Mouse (Mus musculus): ENCODE data around the gene Fitm1. TPM values are rescaled to one million over a fixed set of nuclear protein-coding genes. Genes with fewer than 3 reads are reported as not detected.
A peak's percentile ranks its signal among the peaks of the same experiment; 100 is the strongest.

Gene Fitm1
- polyA plus RNA-seq, 1 experiment from 2014 or later: 0.58 TPM

DNA sequence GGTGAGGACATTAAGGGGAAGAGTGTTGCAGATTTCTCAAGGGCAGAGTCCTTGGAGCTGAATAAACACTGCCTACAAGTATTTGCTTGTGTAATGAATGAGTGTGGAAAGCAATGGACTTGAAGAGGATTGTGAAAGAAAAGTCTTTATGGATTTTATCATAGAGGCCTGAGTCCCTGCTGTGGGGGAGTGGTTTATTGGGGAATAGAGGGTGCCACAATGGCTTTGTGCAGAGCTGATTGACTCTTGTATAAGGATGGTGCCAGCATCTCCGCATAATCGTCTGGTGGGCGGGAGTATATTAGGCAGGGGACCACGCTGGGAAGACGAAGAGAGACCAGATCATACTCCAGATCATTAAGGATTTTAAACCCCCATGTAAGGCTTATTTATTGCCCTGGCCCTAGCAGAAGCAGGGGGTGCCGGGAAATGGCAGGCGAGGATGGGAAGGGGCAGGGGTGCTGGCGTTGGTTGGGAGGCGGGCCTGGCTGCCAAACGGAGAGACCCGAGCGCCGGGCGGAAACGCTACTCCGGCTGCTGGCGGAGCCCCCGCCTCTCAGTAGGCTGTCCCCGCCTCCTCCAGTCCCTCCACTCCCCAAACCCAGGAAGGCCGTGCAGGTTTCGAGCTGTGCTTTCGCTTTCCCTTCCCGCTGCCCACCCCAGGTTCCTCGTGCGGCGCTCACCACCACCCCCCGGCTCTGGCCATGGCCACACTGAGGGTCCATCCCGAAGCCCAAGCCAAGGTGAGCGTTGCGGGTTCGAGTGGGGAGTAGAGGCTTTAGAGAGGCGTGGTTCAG, 2.7 kb downstream of the Fitm1 start, which contains the start of gene Psme1:
TSS of gene Psme1 (plus strand) at position 253 of the 797 bp plus-strand sequence.
- Histone ChIP-seq H3K9me3 (ENCODE audit: control insufficient read depth, low read length) (no peaks in the 10 kb centered on the region), H3K4me3 (ENCODE audit: low read depth, low read length) (peak within 1 kb of the TSS; percentile 54), H3K27ac (ENCODE audit: low read depth, low read length) (peak within 1 kb of the TSS; percentile 91), H3K4me1 (ENCODE audit: control insufficient read depth, insufficient read depth, low read length) (peaks cover 3% of the 10 kb centered on the region; the same call in 1 of the 2 replicates), H3K9ac (replicated peaks; ENCODE audit: low read depth, low read length) (peak within 1 kb of the TSS; percentile 86), H3K4me2 (ENCODE audit: low read depth, low read length) (peak within 1 kb of the TSS; percentile 87), H3K27me3 (ENCODE audit: control insufficient read depth, insufficient read depth, low read length) (no peaks in the 10 kb centered on the region), H3K36me3 (ENCODE audit: control insufficient read depth, insufficient read depth, low read length) (peaks cover 7% of the 10 kb centered on the region; the same call in 1 of the 2 replicates)
- 0% methylated on average over 21 of the region's 32 CpGs for WGBS
- ATAC-seq (ENCODE audit: low read depth): peak; percentile 94

DNA sequence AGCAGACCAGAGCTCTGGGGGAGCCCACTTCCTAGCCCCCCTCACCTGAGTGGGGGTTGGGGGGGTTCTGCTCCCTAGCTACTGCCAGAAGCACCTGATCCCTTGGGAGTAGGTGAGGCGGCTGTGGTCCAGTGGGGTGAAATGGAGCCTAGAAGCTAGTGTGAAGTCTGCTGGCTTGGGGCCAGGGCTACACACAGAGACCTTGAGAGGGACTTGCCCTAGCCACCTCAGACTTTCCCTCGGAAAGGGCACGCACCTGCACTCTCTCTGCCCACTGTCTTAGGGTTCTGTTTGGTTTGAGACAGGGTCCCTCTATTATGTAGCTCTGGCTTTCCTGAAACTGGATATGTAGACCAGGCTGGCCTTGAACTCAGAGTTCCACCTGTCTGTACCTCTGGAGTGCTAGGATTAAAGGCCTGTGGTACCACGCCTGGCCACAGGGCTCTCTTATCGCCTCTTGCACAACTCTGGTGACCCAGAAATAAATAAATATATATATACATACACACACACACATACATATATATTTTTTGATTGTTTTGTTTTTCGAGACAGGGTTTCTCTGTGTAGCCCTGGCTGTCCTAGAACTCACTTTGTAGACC, 3.4 kb downstream of the Fitm1 start:
- peak overlapping the region; percentile 91 for H3K27ac ChIP-seq (ENCODE audit: low read depth, low read length)
- ATAC-seq (ENCODE audit: low read depth): no peak; the same call in 1 of the 2 replicates
- WGBS: 35% methylated on average over 6 of the region's 6 CpGs
- peak overlapping the region; percentile 54 for H3K4me3 ChIP-seq (ENCODE audit: low read depth, low read length)
- no peaks in the 10 kb centered on the region for H3K9me3 ChIP-seq (ENCODE audit: control insufficient read depth, low read length)
- H3K36me3 ChIP-seq (ENCODE audit: control insufficient read depth, insufficient read depth, low read length): peaks cover 7% of the 10 kb centered on the region; the same call in 1 of the 2 replicates
- peak overlapping the region; percentile 87 for H3K4me2 ChIP-seq (ENCODE audit: low read depth, low read length)
- peak overlapping the region; percentile 86 for H3K9ac ChIP-seq (replicated peaks; ENCODE audit: low read depth, low read length)
- H3K27me3 ChIP-seq (ENCODE audit: control insufficient read depth, insufficient read depth, low read length): no peaks in the 10 kb centered on the region
- H3K4me1 ChIP-seq (ENCODE audit: control insufficient read depth, insufficient read depth, low read length): peaks cover 3% of the 10 kb centered on the region; the same call in 1 of the 2 replicates

DNA sequence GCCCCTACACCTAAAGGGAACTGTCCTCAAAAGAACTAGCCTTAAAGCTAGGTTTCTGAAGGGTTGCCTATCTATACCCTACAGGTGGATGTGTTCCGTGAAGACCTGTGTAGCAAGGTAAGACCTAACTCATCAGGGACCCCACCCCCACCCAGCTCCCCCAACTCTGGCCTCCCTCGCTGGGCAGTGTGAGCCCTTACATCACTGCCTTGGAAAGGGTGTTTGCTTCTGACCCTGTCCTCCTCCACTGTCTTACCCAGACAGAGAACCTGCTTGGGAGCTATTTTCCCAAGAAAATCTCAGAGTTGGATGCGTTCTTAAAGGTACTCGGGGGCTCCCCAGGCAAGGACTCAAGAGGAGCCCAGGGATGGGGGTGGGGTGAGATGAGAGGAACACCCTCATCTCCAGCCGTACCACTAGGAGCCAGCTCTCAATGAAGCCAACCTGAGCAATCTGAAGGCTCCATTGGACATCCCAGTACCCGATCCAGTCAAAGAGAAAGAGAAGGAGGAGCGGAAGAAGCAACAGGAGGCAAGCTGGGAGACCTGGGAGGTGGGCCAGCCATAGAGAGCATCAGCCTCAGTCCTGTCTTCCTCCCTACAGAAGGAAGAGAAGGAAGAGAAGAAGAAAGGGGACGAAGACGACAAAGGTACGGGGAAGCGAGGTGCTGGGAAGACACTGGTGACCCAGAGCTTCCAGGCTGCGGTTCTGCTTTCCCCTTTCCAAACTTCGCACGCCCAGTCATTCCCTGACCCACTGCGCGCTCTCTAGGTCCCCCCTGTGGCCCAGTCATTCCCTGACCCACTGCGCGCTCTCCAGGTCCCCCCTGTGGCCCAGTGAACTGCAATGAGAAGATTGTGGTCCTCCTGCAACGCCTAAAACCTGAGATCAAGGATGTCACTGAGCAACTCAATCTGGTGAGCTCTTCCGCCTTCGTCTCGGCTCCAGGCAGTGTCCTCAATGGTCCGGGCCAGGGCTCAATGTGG, 4.4 kb downstream of the Fitm1 start:
- 89% methylated on average over 23 of the region's 23 CpGs for WGBS
- Histone ChIP-seq H3K27me3 (ENCODE audit: control insufficient read depth, insufficient read depth, low read length) (no peaks in the 10 kb centered on the region), H3K4me2 (ENCODE audit: low read depth, low read length) (no peak overlapping the region), H3K9me3 (ENCODE audit: control insufficient read depth, low read length) (no peaks in the 10 kb centered on the region), H3K4me3 (ENCODE audit: low read depth, low read length) (no peak overlapping the region), H3K27ac (ENCODE audit: low read depth, low read length) (no peak overlapping the region), H3K9ac (replicated peaks; ENCODE audit: low read depth, low read length) (no peak overlapping the region), H3K36me3 (ENCODE audit: control insufficient read depth, insufficient read depth, low read length) (peaks cover 7% of the 10 kb centered on the region; the same call in 1 of the 2 replicates), H3K4me1 (ENCODE audit: control insufficient read depth, insufficient read depth, low read length) (peaks cover 8% of the 10 kb centered on the region; the same call in 1 of the 2 replicates)
- no peak for ATAC-seq (ENCODE audit: low read depth)

DNA sequence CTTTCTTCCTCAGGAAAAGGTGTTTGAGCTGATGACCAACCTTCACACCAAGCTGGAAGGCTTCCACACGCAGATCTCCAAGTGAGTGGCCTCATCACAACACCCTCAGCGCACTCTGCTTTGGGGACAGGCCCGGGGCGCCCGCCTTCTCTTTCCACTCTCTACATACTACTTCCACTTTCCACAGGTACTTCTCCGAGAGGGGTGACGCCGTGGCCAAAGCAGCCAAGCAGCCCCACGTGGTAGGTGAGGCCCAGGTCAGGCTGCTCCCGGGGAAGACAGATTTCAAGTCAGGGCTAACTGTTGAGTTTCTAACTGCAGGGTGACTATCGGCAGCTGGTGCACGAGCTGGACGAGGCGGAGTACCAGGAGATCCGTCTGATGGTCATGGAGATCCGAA, 5.3 kb downstream of the Fitm1 start:
- 95% methylated on average over 16 of the region's 16 CpGs for WGBS
- no peak overlapping the region for H3K9ac ChIP-seq (replicated peaks; ENCODE audit: low read depth, low read length)
- ATAC-seq (ENCODE audit: low read depth): no peak

DNA sequence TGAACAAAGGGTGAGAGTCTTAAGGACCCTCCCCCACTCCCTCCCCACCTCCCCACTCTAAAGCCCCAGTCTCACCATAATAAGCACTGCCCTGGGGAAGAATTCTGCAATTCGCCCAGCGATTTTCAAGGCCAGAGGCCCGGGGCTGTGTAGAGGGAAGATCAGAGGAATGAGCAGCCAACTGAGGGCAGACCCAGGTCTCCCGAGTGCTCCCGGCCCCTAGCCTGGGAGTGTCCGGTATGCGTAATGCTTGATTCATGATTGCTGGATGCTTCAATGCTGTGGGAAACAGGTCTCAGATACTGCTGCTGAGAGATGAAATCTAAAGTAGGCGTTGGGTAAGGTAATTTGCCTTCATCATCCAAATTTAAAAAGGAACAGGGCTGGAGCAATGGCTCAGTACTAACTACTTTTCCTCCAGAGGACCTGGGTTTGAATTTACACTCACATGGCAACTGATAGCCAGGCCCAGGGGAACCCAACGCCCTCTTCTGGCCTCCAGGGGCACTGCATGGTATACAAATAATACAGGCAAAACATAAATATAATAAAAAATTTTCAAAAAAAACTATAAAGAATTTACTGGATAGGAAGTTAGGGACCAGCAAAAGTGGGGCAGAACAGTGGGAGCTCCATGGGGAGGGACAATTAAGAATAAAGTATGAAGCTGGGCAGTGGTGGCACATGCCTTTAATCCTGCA, 6.7 kb downstream of the Fitm1 start:
- H3K9ac ChIP-seq (replicated peaks; ENCODE audit: low read depth, low read length): no peak overlapping the region
- no peak overlapping the region for H3K4me2 ChIP-seq (ENCODE audit: low read depth, low read length)
- peaks cover 7% of the 10 kb centered on the region; the same call in 1 of the 2 replicates for H3K36me3 ChIP-seq (ENCODE audit: control insufficient read depth, insufficient read depth, low read length)
- no peak overlapping the region for H3K4me3 ChIP-seq (ENCODE audit: low read depth, low read length)
- 78% methylated on average over 9 of the region's 9 CpGs for WGBS
- no peak for ATAC-seq (ENCODE audit: low read depth)
- H3K9me3 ChIP-seq (ENCODE audit: control insufficient read depth, low read length): no peaks in the 10 kb centered on the region
- H3K4me1 ChIP-seq (ENCODE audit: control insufficient read depth, insufficient read depth, low read length): peaks cover 8% of the 10 kb centered on the region; the same call in 1 of the 2 replicates
- H3K27me3 ChIP-seq (ENCODE audit: control insufficient read depth, insufficient read depth, low read length): no peaks in the 10 kb centered on the region
- H3K27ac ChIP-seq (ENCODE audit: low read depth, low read length): no peak overlapping the region

More for the DNA sequence above, 5.3 kb downstream of the Fitm1 start:
- H3K4me1 ChIP-seq (ENCODE audit: control insufficient read depth, insufficient read depth, low read length): peaks cover 8% of the 10 kb centered on the region; the same call in 1 of the 2 replicates
- no peak overlapping the region for H3K4me2 ChIP-seq (ENCODE audit: low read depth, low read length)
- no peak overlapping the region for H3K4me3 ChIP-seq (ENCODE audit: low read depth, low read length)
- no peak overlapping the region for H3K27ac ChIP-seq (ENCODE audit: low read depth, low read length)
- H3K36me3 ChIP-seq (ENCODE audit: control insufficient read depth, insufficient read depth, low read length): peaks cover 7% of the 10 kb centered on the region; the same call in 1 of the 2 replicates
- no peaks in the 10 kb centered on the region for H3K27me3 ChIP-seq (ENCODE audit: control insufficient read depth, insufficient read depth, low read length)
- no peaks in the 10 kb centered on the region for H3K9me3 ChIP-seq (ENCODE audit: control insufficient read depth, low read length)

DNA sequence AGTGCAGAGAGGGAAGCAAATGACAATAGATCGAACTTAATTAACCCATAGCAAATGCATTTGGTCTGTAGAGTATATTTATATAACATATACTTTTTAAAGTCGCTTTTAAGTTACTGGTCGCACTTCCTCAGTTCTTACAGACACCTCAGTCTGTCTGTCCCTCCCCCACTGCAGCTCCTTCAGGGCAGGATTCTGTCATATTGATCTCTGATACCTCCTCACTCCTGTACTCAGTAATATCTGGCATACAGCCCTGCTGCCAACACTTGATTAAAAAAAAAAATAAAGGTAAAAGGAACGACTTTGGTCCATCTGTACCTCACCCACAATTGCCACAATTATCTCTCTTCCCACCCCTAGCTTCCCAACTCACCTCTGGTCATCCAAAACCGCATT, 8.9 kb downstream of the Fitm1 start:
- no peak for ATAC-seq (ENCODE audit: low read depth)
- WGBS: 40% methylated on average over 5 of the region's 5 CpGs
- Histone ChIP-seq H3K4me1 (ENCODE audit: control insufficient read depth, insufficient read depth, low read length) (0 out of 2 replicates have a peak, but pooled peaks cover 5% of the 10 kb centered on the region), H3K27ac (ENCODE audit: low read depth, low read length) (no peak overlapping the region), H3K9me3 (ENCODE audit: control insufficient read depth, low read length) (no peaks in the 10 kb centered on the region), H3K4me3 (ENCODE audit: low read depth, low read length) (peak overlapping the region; percentile 41), H3K27me3 (ENCODE audit: control insufficient read depth, insufficient read depth, low read length) (no peaks in the 10 kb centered on the region), H3K4me2 (ENCODE audit: low read depth, low read length) (peak overlapping the region; percentile 61), H3K9ac (replicated peaks; ENCODE audit: low read depth, low read length) (peak overlapping the region; percentile 63; the same call in 1 of the 2 replicates), H3K36me3 (ENCODE audit: control insufficient read depth, insufficient read depth, low read length) (peaks cover 7% of the 10 kb centered on the region)

DNA sequence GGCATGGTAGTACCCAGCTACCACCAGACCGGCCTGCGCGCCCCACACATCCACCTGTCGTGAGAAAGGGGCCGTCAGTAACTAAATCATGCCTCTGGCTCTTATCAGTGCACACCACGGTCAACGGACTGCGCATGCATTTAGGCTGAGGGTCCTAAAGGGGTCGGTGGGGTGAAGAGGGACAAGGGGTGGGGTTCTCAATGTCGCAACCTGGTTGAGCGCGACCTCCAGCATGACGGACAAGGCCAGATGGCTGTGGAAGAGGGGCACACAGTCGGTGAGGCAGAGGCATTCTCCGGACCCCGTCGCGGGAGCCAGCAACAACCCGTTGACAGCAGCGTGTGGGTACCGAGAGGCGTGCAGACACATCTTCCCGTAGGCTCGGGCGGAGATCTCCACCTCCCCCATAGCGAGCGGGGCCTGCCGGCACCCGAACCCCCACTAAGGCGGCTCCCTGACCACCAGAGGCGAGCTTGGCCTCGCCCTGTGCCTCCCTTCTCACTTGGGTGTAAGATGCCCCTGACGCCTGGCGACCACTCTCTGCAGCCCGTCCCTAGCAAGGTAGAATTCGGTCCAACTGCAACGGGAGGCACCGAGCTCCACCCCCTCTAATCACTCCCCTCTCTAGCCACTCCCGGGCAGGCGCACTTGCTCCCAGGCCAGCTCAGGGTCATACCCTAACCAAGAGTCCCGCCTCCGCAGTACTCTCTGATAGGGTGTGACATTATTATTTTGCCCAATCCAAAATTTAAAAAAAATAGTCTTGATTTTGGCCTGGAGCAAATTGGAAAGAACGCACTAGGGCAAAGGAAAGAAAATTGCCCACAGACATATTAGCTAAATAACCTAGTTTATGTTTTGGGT, 9.5 kb downstream of the Fitm1 start, which contains the start of gene Emc9:
TSS of gene Emc9 (minus strand) at position 601 of the 864 bp plus-strand sequence.
- WGBS: 2% methylated on average over 42 of the region's 43 CpGs
- Histone ChIP-seq H3K27ac (ENCODE audit: low read depth, low read length) (no peak within 1 kb of the TSS), H3K9me3 (ENCODE audit: control insufficient read depth, low read length) (no peaks in the 10 kb centered on the region), H3K4me3 (ENCODE audit: low read depth, low read length) (peak within 1 kb of the TSS; percentile 41), H3K27me3 (ENCODE audit: control insufficient read depth, insufficient read depth, low read length) (no peaks in the 10 kb centered on the region), H3K9ac (replicated peaks; ENCODE audit: low read depth, low read length) (peak within 1 kb of the TSS; percentile 63), H3K4me2 (ENCODE audit: low read depth, low read length) (peak within 1 kb of the TSS; percentile 61), H3K36me3 (ENCODE audit: control insufficient read depth, insufficient read depth, low read length) (peaks cover 7% of the 10 kb centered on the region), H3K4me1 (ENCODE audit: control insufficient read depth, insufficient read depth, low read length) (peaks cover 6% of the 10 kb centered on the region; the same call in 1 of the 2 replicates)
- peak; percentile 64 for ATAC-seq (ENCODE audit: low read depth)

All from neural tube, embryonic 14.5 days (tissue).